Mouse (Mus musculus): ENCODE results near the gene Rnf220. TPM values are rescaled to one million over a fixed set of nuclear protein-coding genes. Genes with fewer than 3 reads are reported as not detected.

Rnf220 gene
- polyA plus RNA-seq, 1 experiment: 193 TPM

DNA sequence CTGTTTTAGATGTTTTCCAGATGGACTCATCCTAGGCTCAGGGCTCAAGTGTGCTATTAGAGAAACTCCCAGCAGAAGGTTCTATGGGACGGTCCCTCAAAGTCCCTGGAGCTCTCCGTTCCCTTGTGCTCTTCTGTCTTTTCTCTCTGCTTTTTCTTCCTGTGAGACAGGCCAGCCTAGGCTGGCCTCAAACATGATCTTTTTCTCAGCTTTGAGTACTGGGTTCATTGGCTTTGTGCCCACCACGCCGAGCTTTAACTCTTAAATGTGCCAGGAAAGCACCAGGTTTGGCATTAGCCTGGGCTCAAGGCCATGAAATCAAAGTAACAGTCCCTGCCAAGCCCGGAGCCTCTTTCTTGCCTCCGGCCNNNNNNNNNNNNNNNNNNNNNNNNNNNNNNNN lies 256.0 kb downstream of the Rnf220 start:
- DNase-seq (ENCODE audit: extremely low spot score in 1 of 2, low spot score in 1 of 2): no peak

DNA sequence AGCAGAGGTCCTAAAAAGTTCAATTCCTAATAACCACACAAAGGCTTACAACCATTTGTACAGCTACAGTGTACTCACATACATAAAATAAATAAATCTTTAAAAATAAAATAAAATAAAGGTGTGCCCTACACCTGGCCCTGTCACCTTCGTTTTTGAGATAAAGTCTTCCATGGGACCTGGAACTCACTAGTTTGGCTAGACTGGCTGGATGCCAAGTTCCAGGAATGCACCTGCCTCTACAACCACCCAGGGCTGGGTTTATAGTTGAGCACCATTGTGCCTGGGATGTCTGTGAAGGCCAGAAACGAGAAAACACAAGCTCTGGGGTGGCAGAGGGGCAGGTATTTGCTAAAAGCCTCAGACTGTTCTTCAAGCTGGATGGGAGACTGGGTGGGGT lies 257.7 kb downstream of the Rnf220 start:
- no peak for DNase-seq (ENCODE audit: extremely low spot score in 1 of 2, low spot score in 1 of 2)

- DNase-seq (ENCODE audit: extremely low spot score in 1 of 2, low spot score in 1 of 2): no peak
Observed at GRCm38 (mm10) chr4:117235822-117236221, 261.0 kb downstream of the Rnf220 start.

- DNase-seq (ENCODE audit: extremely low spot score in 1 of 2, low spot score in 1 of 2): no peak
Observed at GRCm38 (mm10) chr4:117234166-117234741, 262.6 kb downstream of the Rnf220 start.

DNA sequence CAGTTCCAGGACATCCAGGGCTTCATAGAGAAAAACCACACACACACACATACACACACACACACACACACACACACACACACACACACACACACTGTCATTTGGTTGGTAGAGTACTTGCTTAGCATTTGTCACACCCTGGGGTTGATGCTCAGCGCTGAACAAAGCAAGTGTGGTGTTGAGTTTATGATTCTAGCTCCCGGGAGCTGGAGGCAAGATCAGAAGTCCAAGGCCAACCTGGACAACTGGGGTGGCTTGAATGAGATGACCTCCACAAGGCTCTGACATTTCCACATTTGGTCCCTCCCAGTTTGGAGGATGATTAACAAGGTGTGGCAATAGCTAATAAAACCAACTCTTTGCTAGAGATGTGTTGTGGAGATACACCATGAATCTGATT lies 265.6 kb downstream of the Rnf220 start:
- DNase-seq (ENCODE audit: extremely low spot score in 1 of 2, low spot score in 1 of 2): no peak

GRCm38 (mm10) chr4:117230331-117230730 lies 266.5 kb downstream of the Rnf220 start:
- no peak for DNase-seq (ENCODE audit: extremely low spot score in 1 of 2, low spot score in 1 of 2)

- DNase-seq (ENCODE audit: extremely low spot score in 1 of 2, low spot score in 1 of 2): no peak
Observed at GRCm38 (mm10) chr4:117229590-117229989, 267.3 kb downstream of the Rnf220 start.

DNA sequence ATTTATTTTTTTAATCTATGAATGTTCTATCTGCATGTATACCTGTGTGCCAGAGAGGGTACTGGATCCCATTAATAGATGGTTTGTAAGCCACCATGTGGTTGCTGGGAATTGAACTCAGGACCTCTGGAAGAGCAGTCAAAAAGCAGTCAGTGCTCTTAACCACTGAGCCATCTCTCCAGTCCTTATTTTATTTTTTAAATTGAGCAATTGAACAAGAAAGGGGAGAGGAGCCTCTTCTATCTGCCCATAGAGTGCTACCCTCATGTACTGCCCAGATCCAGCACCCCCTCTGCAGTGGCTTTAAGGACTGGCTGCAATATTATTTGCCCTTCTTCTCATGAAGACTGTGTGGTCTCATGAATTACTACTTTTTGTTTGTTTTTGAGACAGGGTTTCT lies 271.6 kb downstream of the Rnf220 start:
- DNase-seq (ENCODE audit: extremely low spot score in 1 of 2, low spot score in 1 of 2): no peak

DNA sequence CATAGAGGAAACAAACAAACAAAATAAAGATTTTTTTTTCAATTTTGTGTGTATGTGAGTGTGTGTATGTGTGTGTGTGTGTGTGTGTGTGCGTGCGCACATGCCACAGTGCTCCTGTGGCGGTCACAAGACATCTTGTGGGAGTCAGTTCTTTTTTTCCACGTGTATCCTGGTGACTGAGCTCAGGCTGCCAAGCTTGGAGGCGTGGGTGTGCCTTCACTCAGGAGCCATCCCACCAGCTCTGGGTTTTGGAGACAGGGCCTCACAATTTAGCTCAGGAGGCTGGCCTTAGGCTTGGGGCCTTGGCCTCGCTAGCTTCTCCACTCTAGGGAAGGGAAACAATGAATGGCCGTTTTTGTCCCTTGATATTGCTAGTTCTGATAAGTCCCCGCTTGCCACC lies 272.7 kb downstream of the Rnf220 start:
- no peak for DNase-seq (ENCODE audit: extremely low spot score in 1 of 2, low spot score in 1 of 2)

DNA sequence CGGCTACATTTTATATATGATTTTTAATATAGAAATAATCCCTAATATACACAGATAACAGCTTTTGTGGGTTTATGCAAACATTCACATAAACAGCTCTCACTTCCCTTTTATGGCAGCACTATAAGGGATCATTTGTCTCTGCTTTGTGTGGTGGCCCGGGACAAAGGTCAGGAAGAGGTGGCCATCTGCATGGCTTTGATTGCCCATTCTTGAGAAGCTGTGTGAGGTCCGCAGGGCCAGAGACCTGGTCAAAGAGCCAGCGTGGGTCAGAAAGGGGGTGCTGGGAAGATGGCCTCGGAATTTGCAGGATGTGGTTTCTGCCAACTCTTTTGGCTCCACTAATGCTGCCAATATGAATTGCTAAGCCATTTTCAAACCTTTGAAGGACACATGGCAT lies 273.9 kb downstream of the Rnf220 start:
- no peak for DNase-seq (ENCODE audit: extremely low spot score in 1 of 2, low spot score in 1 of 2)

DNA sequence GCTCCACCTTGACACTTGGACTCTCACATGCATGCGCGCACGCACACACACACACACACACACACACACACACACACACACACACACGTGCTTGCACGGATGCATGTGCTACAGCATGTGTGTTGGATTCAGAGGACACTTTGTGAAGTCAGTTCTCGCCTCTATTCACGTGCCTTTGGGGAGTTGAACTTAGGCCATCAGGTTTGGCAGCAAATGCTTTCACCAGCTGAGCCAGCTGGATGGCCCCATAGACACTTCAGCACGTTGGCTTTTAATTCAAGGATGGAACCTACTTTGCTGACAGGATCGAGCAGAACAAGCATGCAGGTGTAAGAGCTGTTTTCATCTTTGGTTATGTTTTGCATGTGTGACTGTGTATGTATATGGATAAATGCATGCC lies 275.0 kb downstream of the Rnf220 start:
- DNase-seq (ENCODE audit: extremely low spot score in 1 of 2, low spot score in 1 of 2): no peak

Other genes starting within 250 kb of the Rnf220 start
- 6.3 and 7.9 TPM in 2 replicates for gene Tmem53, start 245.1 kb downstream of the Rnf220 start, polyA plus RNA-seq (2012; rRNA removed)
- 0.67 and 1.00 TPM in 2 replicates for gene Armh1, start 244.9 kb downstream of the Rnf220 start, polyA plus RNA-seq (2012; rRNA removed)
- 190 and 194 TPM in 2 replicates for gene Eri3, start 53.3 kb upstream of the Rnf220 start, polyA plus RNA-seq (2012; rRNA removed)
- gene Dmap1, start 185.2 kb upstream of the Rnf220 start, polyA plus RNA-seq (2012; rRNA removed): 45.9 and 47.8 TPM in 2 replicates
- not detected in 2 replicates for gene Gm12845, start 227.4 kb upstream of the Rnf220 start, polyA plus RNA-seq (2012; rRNA removed)

All from frontal cortex, adult 2 months (tissue).